In the genomic region with DNA sequence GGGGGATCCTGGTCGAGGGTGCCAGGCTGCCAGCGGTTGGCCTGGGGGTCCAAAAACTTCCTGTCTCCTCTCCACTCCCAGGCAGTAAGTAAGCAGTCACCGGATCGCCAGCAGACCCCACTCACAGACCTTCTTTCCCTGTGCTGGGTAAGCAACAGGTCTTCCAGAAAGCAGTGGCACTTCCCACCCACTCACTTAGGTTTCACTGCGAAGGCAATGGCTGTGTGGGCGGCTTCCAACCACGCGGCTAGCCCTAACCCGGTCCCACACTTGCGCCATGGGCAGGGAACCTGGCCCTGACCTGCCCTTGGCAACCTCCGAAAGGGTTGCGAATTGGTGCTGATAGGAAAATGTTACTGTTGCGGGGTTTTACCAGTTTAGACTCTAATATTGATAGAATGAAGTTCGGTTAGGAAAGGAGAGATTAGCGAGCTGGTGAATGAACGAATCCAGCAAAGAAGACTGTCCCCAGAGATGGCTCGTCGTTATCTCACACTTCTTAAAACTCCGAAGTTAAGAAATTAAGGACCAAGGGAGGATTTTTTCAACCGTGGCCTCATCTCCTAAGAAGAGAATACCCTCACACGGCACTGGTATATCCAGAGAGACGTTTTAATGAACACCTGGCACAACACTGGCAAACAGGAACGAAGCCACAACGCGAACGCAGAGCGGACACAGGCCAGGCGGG, we compare ENCODE assay signal across 14 mouse cellular contexts. TPM values are rescaled to one million over a fixed set of nuclear protein-coding genes. Genes with fewer than 3 reads are reported as not detected.
DNase-seq lines count a peak whose midpoint lies in the region; ATAC-seq and TF ChIP-seq lines count a peak whose summit lies in the region.
"Had no signal": no experiment of that assay in that cellular context is flagged by ENCODE, and none has a peak within 500 bp of the region (broad histone marks: within the 10 kb centered on the region; RNA-seq: fewer than 3 reads in every experiment).

No protein-coding gene starts in this region.

- no peak for TF ChIP-seq POLR2A in heart, adult 2 months (IDR thresholded peaks at IDR 0.05; ENCODE audit: insufficient read depth, low read depth, low read length)

- no peak for TF ChIP-seq CTCF in heart, adult 2 months (IDR thresholded peaks at IDR 0.05)

- no peaks in the 10 kb centered on the region for H3K79me2 ChIP-seq in heart, adult 2 months (replicated peaks; ENCODE audit: control insufficient read depth, insufficient read depth, low read length)

- ATAC-seq in heart, embryonic 12.5 days (ENCODE audit: insufficient number of reproducible peaks, low FRiP score), result no peak
- ATAC-seq in megakaryocyte, adult 5-6 weeks (ENCODE audit: poor library complexity, severe bottlenecking), result no peak
- ATAC-seq in embryonic facial prominence, embryonic 14.5 days (ENCODE audit: low read depth), result no peak
- no peak for ATAC-seq in midbrain, embryonic 14.5 days (ENCODE audit: low FRiP score, low TSS enrichment)
- ATAC-seq: liver, postnatal 0 days had no signal

- intact Hi-C loops in heart, adult 2 months (cut with DNase I), result no loop called here

- no peaks in the 10 kb centered on the region for H3K4me1 ChIP-seq in heart, adult 2 months (ENCODE audit: control insufficient read depth, insufficient read depth, low read length)
- H3K4me1 ChIP-seq in heart, embryonic 12.5 days (replicated peaks), result peaks cover 35% of the 10 kb centered on the region
- H3K4me1 ChIP-seq in megakaryocyte, embryonic 14.5 days, result peaks cover 62% of the 10 kb centered on the region
- peaks cover 21% of the 10 kb centered on the region; the same call in 1 of the 2 replicates for H3K4me1 ChIP-seq in embryonic facial prominence, embryonic 14.5 days (ENCODE audit: control insufficient read depth, insufficient read depth, low read length)
- H3K4me1 ChIP-seq in midbrain, embryonic 14.5 days (ENCODE audit: control insufficient read depth, insufficient read depth, low read length), result peaks cover 19% of the 10 kb centered on the region; the same call in 1 of the 2 replicates

- no peak overlapping the region for H3K4me2 ChIP-seq in heart, embryonic 12.5 days
- H3K4me2 ChIP-seq in embryonic facial prominence, embryonic 14.5 days (ENCODE audit: low read depth, low read length), result no peak overlapping the region
- H3K4me2 ChIP-seq in midbrain, embryonic 14.5 days (ENCODE audit: low read length), result no peak overlapping the region

- no peak overlapping the region for H3K4me3 ChIP-seq in heart, adult 2 months
- no peak overlapping the region for H3K4me3 ChIP-seq in heart, embryonic 12.5 days
- peak overlapping the region; percentile 78 for H3K4me3 ChIP-seq in megakaryocyte, embryonic 14.5 days (replicated peaks)
- 0 out of 2 replicates have a peak overlapping the region, but pooled peaks have one; percentile 13 for H3K4me3 ChIP-seq in embryonic facial prominence, embryonic 14.5 days (ENCODE audit: low read depth, low read length)
- H3K4me3 ChIP-seq in midbrain, embryonic 14.5 days (replicated peaks; ENCODE audit: low read depth, low read length), result no peak overlapping the region
- H3K4me3 ChIP-seq: left cerebral cortex, adult 2 months had no signal

- no peaks in the 10 kb centered on the region for H3K9me3 ChIP-seq in heart, embryonic 12.5 days (replicated peaks)
- H3K9me3 ChIP-seq in megakaryocyte, embryonic 14.5 days, result 0 out of 2 replicates have a peak, but pooled peaks cover 4% of the 10 kb centered on the region
- H3K9me3 ChIP-seq in embryonic facial prominence, embryonic 14.5 days (ENCODE audit: control insufficient read depth, low read length), result no peaks in the 10 kb centered on the region
- H3K9me3 ChIP-seq in midbrain, embryonic 14.5 days (ENCODE audit: control insufficient read depth, low read length), result no peaks in the 10 kb centered on the region

- H3K36me3 ChIP-seq in heart, adult 2 months (ENCODE audit: control insufficient read depth, insufficient read depth, low read length), result no peaks in the 10 kb centered on the region
- no peaks in the 10 kb centered on the region for H3K36me3 ChIP-seq in heart, embryonic 12.5 days
- H3K36me3 ChIP-seq in megakaryocyte, embryonic 14.5 days (replicated peaks; ENCODE audit: low read length), result no peaks in the 10 kb centered on the region
- H3K36me3 ChIP-seq in embryonic facial prominence, embryonic 14.5 days (ENCODE audit: control insufficient read depth, insufficient read depth, low read length), result no peaks in the 10 kb centered on the region
- H3K36me3 ChIP-seq in midbrain, embryonic 14.5 days (ENCODE audit: control insufficient read depth, insufficient read depth, low read length), result no peaks in the 10 kb centered on the region

- peak; percentile 6 to 21 for DNase-seq in heart, adult 2 months
- no peak for DNase-seq in embryonic facial prominence, embryonic 14.5 days (ENCODE audit: low spot score)
- DNase-seq in midbrain, embryonic 14.5 days, result peak; percentile 25
- DNase-seq in cerebellum, postnatal 4 days (ENCODE audit: low spot score in 2 of 2), result no peak
- DNase-seq in right cerebral cortex, postnatal 14 days, result no peak
- DNase-seq: gastrocnemius, adult 2 months; liver, postnatal 0 days had no signal

- no peak overlapping the region for H3K9ac ChIP-seq in heart, adult 2 months (ENCODE audit: low read depth, low read length)
- no peak overlapping the region for H3K9ac ChIP-seq in heart, embryonic 12.5 days
- no peak overlapping the region for H3K9ac ChIP-seq in embryonic facial prominence, embryonic 14.5 days (ENCODE audit: low read depth, low read length)
- no peak overlapping the region for H3K9ac ChIP-seq in midbrain, embryonic 14.5 days (replicated peaks; ENCODE audit: low read length)
- H3K9ac ChIP-seq: liver, postnatal 0 days had no signal

- no peak overlapping the region for H3K27ac ChIP-seq in heart, adult 2 months
- H3K27ac ChIP-seq in heart, embryonic 12.5 days (ENCODE audit: poor library complexity, severe bottlenecking), result no peak overlapping the region
- H3K27ac ChIP-seq in embryonic facial prominence, embryonic 14.5 days (replicated peaks; ENCODE audit: low read depth, low read length), result no peak overlapping the region
- no peak overlapping the region for H3K27ac ChIP-seq in midbrain, embryonic 14.5 days (replicated peaks; ENCODE audit: low read depth, low read length)
- H3K27ac ChIP-seq: gastrocnemius, adult 2 months; left cerebral cortex, adult 2 months had no signal

- TF ChIP-seq EP300 in heart, adult 2 months (IDR thresholded peaks at IDR 0.05; ENCODE audit: insufficient read depth, low read depth, low read length), result no peak

- WGBS in heart, adult 2 months, result 5% methylated on average over 28 of the region's 28 CpGs
- 1% methylated on average over 28 of the region's 28 CpGs for WGBS in heart, embryonic 12.5 days
- WGBS in embryonic facial prominence, embryonic 14.5 days, result 5% methylated on average over 28 of the region's 28 CpGs
- under 1% methylated on average over 28 of the region's 28 CpGs for WGBS in midbrain, embryonic 14.5 days

- H3K27me3 ChIP-seq in heart, adult 2 months (ENCODE audit: control insufficient read depth, insufficient read depth, low read length), result peaks cover 38% of the 10 kb centered on the region
- H3K27me3 ChIP-seq in heart, embryonic 12.5 days (replicated peaks), result peaks cover 83% of the 10 kb centered on the region
- peaks cover 89% of the 10 kb centered on the region for H3K27me3 ChIP-seq in megakaryocyte, embryonic 14.5 days (replicated peaks)
- peaks cover 83% of the 10 kb centered on the region for H3K27me3 ChIP-seq in embryonic facial prominence, embryonic 14.5 days (replicated peaks; ENCODE audit: control insufficient read depth, insufficient read depth, low read length)
- peaks cover 86% of the 10 kb centered on the region for H3K27me3 ChIP-seq in midbrain, embryonic 14.5 days (ENCODE audit: control insufficient read depth, insufficient read depth, low read length)

RNA-seq across cellular contexts. Expression of gene Foxb2, which starts 3.0 kb away (rescaled TPM):
- not detected for total RNA-seq in heart, adult 2 months (2021)
- not detected in 2 replicates for polyA plus RNA-seq in heart, adult 2 months (2012; rRNA removed)
- polyA plus RNA-seq in heart, embryonic 12.5 days (2016; fragmentation: Nextera tagmentation; extraction: Ambion mirVana), result not detected in 2 replicates
- not detected in 2 replicates for polyA plus RNA-seq in megakaryocyte, embryonic 14.5 days (2012; ENCODE audit: insufficient read depth, low replicate concordance)
- not detected in 2 replicates for total RNA-seq in megakaryocyte, adult 5-6 weeks (2015)
- not detected in 2 replicates for total RNA-seq in megakaryocyte, adult 5-6 weeks (2017)
- not detected in 2 replicates for polyA plus RNA-seq in embryonic facial prominence, embryonic 14.5 days (2014; fragmentation: Nextera tagmentation; extraction: Ambion mirVana)
- not detected in 2 replicates for polyA plus RNA-seq in midbrain, embryonic 14.5 days (2014; fragmentation: Nextera tagmentation; extraction: Ambion mirVana)
- total RNA-seq: gastrocnemius, adult 2 months; hematopoietic stem cell, adult 5-6 weeks; left cerebral cortex, adult 2 months; monocyte, adult 5-6 weeks had no signal
- polyA plus RNA-seq: liver, postnatal 0 days; stomach, embryonic 16.5 days had no signal

Comparison
In these comparisons a context has a peak if more than half of its experiments do, and no peak if none do; other contexts are left out.
1. DNase-seq: peak in heart, adult 2 months (2 of 2) and midbrain, embryonic 14.5 days (single experiment); none in embryonic facial prominence, embryonic 14.5 days (single experiment), cerebellum, postnatal 4 days (0 of 2) and right cerebral cortex, postnatal 14 days (single experiment).
2. H3K4me3 ChIP-seq: peak in megakaryocyte, embryonic 14.5 days (single experiment) and embryonic facial prominence, embryonic 14.5 days (single experiment); none in heart, adult 2 months (single experiment), heart, embryonic 12.5 days (single experiment) and midbrain, embryonic 14.5 days (single experiment).